Mouse (Mus musculus) layer of hippocampus, adult 8-10 months (tissue): ENCODE results near the gene Emp2. TPM values are rescaled to one million over a fixed set of nuclear protein-coding genes. Genes with fewer than 3 reads are reported as not detected.
A peak's percentile ranks its signal among the peaks of the same experiment; 100 is the strongest.
"Not testable (repeated sequence)": the region's sequence is repeated elsewhere in the genome, so short reads cannot be mapped to it uniquely, and the experiment has no call there.

Source experiments
- DNase-seq, 2 experiments: peaks; one replicate each; pipeline ENCODE4 v3.0.0; 2022; ENCODE audit warnings: low spot score in 2 of 2
- total RNA-seq, 4 experiments: library from RNA; stranded (reverse); gene quantifications; 2 replicates each; pipeline ENCODE4 v1.2.4; 2022

Emp2 gene
- total RNA-seq, 4 experiments from 2014 or later = 13.1 to 15.5 (median 14.5) TPM

DNA sequence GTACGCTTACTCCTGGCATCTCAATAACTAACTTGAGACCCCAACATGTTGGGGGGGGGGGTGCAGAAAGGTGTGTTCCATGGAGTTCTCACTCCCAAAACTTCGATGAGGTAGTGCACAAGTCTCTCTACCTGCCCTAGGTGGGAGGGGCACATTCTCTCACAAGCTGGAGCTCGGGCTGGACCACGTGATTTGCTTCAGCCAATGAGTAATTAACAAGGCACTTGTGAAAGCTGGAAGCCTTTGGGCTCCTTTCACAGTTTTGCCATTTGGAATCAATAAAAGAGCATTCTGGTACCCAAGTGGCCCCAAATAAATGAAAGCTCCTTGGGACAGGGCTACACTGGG, 3.4 kb upstream of the Emp2 start:
- no peak for DNase-seq

DNA sequence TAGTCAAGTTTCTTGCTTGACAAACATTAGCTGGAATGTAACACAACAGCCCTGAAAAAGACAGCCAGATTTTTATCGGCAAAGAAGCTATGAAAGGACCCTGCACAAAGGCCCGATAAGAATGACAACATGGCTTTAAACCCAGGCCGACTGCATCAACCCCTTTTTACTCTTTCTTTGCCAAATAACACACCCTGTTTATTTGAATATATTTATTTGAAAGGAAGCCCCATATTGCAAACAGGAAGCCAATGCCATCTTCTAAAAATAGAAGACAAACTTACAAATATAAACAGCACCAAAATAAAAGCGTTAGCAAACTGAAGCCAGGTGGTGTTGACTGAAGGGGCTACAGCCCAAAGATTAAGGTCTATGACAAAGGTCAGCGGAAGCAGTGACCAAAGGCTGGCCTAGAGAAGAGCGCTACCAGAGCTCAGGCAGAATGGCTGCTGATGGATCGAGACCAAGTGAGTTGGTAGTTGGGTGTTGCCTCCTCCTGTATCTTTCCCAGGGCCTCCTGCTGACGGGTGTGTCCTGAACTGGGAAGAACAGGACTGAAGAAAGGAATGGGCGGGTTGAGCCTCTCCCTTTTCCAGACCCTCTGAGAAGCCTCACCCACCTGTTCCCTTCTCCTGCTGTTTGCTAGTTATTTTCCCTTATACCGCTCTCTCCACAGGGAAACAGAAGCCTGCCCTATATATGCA, 2.9 kb upstream of the Emp2 start:
- no peak for DNase-seq

- DNase-seq = no peak
These were observed 542 bp downstream of the Emp2 start for GRCm38 (mm10) chr16:10313226-10313625.

GRCm38 (mm10) chr16:10311989-10312388, 1.8 kb downstream of the Emp2 start:
- no peak for DNase-seq

- DNase-seq = no peak
These were observed 2.7 kb downstream of the Emp2 start for GRCm38 (mm10) chr16:10311086-10311485.

GRCm38 (mm10) chr16:10310507-10310906, 3.3 kb downstream of the Emp2 start:
- DNase-seq = no peak

GRCm38 (mm10) chr16:10307351-10307750, 6.4 kb downstream of the Emp2 start:
- no peak for DNase-seq

- no peak for DNase-seq
These were observed 7.7 kb downstream of the Emp2 start for GRCm38 (mm10) chr16:10306101-10306500.

- DNase-seq = no peak
These were observed 12.4 kb downstream of the Emp2 start for GRCm38 (mm10) chr16:10301337-10301736.

GRCm38 (mm10) chr16:10300231-10301186, 13.3 kb downstream of the Emp2 start:
- DNase-seq = no peak

- no peak for DNase-seq
These were observed 14.1 kb downstream of the Emp2 start for GRCm38 (mm10) chr16:10299637-10300036.

DNA sequence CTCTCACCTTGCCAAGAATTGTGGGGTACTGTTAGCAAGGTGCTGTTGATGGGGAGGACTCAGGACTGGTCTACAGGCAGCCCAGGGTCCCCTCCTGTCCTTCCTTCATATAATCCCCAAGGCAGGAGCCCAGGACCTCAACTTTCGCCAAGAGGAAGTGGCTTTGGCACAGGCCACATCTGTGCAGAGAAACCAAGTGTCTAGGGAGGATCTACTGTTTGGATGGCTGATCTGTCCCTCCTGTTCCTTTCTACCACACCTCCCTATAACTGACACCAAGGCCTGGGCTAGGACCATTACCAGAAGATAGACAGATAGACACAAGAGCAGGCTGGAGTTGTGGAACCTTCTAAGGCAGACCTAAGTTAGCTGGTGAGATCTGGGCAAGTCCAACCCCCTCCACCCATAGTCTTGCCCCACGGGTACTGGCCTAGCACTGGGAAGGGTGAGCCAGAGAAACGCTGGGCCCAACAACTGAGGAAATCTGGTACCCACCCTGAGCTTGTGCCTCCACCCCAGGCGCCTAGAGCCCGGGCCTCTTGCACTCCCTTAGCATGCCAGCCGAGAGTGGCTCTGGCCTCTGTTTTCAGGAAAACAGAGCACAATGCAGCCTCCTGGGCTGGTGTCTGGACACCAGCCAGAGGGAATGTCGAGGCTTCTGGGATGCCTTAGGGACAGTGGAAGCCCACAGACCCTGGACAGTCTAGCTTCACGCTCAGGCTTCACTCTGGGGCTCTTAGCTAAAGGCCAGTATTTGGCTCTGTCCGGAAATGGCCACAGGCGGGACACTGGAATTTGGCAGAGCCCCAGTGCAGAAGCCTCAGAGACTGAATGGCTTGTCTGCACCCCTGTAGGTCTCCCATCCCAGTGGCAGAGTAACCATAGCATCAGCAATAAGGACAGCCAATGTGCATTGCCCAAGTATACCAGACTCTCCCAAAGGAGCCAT, 15.8 kb downstream of the Emp2 start:
- no peak for DNase-seq

DNA sequence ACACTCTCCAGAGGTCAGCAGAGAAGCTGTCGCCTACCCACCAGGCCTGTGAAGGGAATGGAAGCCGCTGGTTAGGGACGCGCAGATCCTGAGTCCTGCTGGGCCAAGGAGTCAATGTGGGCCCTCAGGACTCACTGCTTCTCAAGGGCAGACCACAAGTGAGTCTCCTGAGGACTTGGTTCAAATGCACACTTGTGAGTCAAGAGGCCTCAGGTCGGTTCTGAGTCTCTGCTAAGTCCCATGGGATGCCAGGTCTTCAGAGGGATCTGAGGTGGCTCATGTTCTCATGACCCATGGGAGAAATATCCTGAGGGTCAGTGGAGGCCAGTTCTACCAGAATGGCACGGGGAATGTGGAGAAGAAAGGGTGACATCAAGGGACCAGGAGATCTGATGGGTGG, 25.7 kb downstream of the Emp2 start:
- DNase-seq = no peak

- DNase-seq = no peak
These were observed 27.1 kb downstream of the Emp2 start for GRCm38 (mm10) chr16:10286513-10287268.

DNA sequence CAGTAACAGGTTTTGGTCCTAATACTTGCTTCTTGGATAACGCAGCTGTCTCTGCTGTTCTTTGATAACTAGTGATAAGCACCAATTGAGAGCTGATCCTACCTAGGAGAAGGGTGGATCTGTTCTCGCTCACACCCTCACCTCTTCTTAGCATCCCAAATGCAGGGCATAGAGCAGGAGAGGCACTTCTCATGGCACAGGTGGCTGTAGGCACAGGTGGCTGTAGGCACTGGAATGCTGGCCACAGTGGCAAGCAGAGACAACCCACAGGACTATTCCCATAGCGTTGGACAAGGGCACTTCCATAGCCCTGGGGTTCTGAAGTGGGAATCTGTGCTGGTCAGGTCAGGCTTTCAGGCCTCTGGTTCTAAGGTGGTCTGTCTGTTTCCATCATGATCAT, 31.9 kb downstream of the Emp2 start:
- DNase-seq = no peak

DNA sequence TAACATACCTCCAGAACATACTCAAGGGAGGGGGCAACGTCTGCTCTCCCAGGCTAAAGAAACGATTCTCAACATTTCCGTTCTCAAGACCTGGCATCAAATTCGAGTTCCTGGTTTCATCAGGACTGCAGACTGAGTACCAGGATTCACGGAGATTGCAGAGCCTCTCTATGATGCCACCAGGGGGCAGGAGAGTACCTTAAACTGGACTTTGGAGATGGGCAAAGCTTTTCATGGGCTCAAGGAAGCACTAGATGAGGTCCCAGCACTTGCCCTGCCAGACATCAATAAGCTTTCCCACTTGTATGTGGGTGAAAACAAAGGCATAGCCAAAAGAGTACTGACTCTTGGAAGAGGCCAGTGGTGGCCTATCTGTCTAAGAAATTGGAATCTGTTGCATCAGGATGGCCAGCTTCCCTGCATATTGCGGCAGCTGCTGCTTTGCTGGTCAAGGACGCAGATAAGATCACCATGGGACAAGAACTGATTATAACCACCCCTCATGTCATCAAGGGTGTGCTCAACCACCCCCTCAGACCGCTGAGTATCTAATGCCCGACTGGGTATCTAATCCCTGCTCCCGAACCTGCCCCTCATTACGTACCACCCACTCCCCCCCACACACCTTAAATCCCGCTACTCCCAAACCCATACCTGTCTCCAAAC, 33.3 kb downstream of the Emp2 start:
- peak; percentile 70 to 90 for DNase-seq

DNA sequence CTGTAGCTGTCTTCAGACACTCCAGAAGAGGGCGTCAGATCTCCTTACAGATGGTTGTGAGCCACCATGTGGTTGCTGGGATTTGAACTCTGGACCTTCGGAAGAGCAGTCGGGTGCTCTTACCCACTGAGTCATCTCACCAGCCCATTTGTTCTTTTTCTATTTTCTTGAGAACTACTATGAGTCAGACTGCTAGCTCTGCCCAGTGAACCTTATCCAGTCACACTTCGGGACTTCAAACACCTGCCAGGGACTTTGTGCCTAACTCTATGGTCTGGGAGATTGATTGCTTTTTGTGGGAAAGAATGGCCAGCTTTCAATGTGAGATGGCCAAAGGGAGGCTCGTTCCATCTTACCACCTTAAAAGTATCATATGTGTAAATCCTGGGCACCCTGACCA, 37.0 kb downstream of the Emp2 start:
- not testable (repeated sequence) for DNase-seq

GRCm38 (mm10) chr16:10274465-10274864, 39.3 kb downstream of the Emp2 start:
- no peak for DNase-seq

DNA sequence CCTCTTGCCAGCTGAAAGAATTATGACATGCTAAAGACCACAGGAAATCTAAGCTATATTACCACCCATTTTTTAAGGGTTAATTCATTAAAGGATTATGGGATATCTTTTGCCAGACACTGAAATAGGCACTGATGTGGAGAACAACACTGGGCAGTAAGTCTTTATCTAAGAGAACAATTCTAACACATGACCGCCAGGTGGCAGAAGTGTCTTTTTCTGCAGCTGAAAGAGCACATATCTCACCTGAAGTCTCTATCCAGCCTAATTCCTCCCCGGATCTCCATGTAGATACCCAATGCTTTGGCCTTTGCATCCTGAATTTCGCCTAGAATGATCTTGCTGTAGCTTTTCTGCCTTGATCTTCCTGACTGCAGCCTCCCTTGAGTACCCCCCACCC, 41.5 kb downstream of the Emp2 start:
- peak; percentile 21 to 42 for DNase-seq

DNA sequence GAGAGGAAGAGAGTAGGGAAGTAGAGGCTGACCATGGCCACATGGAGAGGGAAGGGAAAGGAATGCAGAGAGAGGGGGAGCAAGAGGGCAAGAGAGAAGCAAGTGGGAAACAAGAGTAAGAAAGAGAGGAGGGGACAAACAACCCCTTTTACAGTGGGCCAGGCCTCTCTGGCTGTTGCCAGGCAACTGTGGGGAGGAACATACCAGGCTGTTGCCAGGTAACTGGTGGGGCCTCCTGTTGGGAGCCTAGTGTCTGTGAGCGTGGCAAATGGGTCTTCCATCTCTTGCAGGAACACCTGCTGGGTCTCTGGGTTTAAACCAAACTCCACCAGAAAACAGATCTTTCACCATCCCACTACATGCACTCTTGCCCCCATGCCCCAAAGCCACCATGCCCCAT, 59.8 kb downstream of the Emp2 start:
- no peak for DNase-seq
